Mouse (Mus musculus) heart, embryonic 12.5 days (tissue): ENCODE results near the gene Cep97. TPM values are rescaled to one million over a fixed set of nuclear protein-coding genes. Genes with fewer than 3 reads are reported as not detected.
A peak's percentile ranks its signal among the peaks of the same experiment; 100 is the strongest.
"Not testable (repeated sequence)": the region's sequence is repeated elsewhere in the genome, so short reads cannot be mapped to it uniquely, and the experiment has no call there.

Experiments
- ATAC-seq: fragments of 200-750 bp; cut with Nextera tagmentation; 2 replicates; pipeline ENCODE4 v1.8.0; 2017; ENCODE audit warnings: moderate TSS enrichment, moderate library complexity; ENCODE audit not compliant: insufficient number of reproducible peaks, low FRiP score
- H3K27ac ChIP-seq: fragments of 300-500 bp; sonication (generic); 2 replicates; pipeline ENCODE4 v1.5.1; 2016; ENCODE audit warnings: mild to moderate bottlenecking, moderate library complexity; ENCODE audit not compliant: poor library complexity, severe bottlenecking
- H3K27me3 ChIP-seq: fragments of 300-500 bp; sonication (generic); replicated peaks from 2 replicates; pipeline ENCODE4 v1.6.1; 2016; ENCODE audit warnings: mild to moderate bottlenecking, moderate library complexity
- H3K36me3 ChIP-seq: fragments of 300-500 bp; sonication (generic); 2 replicates; pipeline ENCODE4 v1.6.1; 2016; ENCODE audit warnings: mild to moderate bottlenecking, moderate library complexity
- H3K4me1 ChIP-seq: fragments of 300-500 bp; sonication (generic); replicated peaks from 2 replicates; pipeline ENCODE4 v1.6.1; 2016; ENCODE audit warnings: mild to moderate bottlenecking
- H3K4me2 ChIP-seq: fragments of 300-500 bp; sonication (generic); 2 replicates; pipeline ENCODE4 v1.6.1; 2016; ENCODE audit warnings: mild to moderate bottlenecking, moderate library complexity
- H3K4me3 ChIP-seq: fragments of 300-500 bp; sonication (generic); 2 replicates; pipeline ENCODE4 v1.5.1; 2016; ENCODE audit warnings: mild to moderate bottlenecking
- H3K9ac ChIP-seq: fragments of 300-500 bp; sonication (generic); 2 replicates; pipeline ENCODE4 v1.6.1; 2016; ENCODE audit warnings: mild to moderate bottlenecking, moderate library complexity
- H3K9me3 ChIP-seq: fragments of 300-500 bp; sonication (generic); replicated peaks from 2 replicates; pipeline ENCODE4 v1.6.1; 2016; ENCODE audit warnings: mild to moderate bottlenecking, moderate library complexity
- WGBS: fragments of 180-500 bp; shearing (Covaris S2); methylation state at CpG from one replicate; pipeline ENCODE4 v1.1.7; 2016; 5-methylcytosine and 5-hydroxymethylcytosine counted together
- polyA plus RNA-seq: library from polyadenylated mRNA; unstranded; fragments of >200 nt; fragmentation: Nextera tagmentation; extraction: Ambion mirVana; gene quantifications from 2 replicates; pipeline ENCODE4 v1.2.1, GENCODE M21; 2016

Gene Cep97
- polyA plus RNA-seq, 1 experiment from 2014 or later: 9.9 TPM

GRCm38 (mm10) chr16:55887814-55888583 is 46.7 kb downstream of the Cep97 start:
- 60% methylated on average over 7 of the region's 7 CpGs for WGBS
- no peak overlapping the region for H3K9ac ChIP-seq
- no peak overlapping the region for H3K4me3 ChIP-seq
- H3K4me2 ChIP-seq: no peak overlapping the region
- no peaks in the 10 kb centered on the region for H3K9me3 ChIP-seq
- no peaks in the 10 kb centered on the region for H3K27me3 ChIP-seq
- no peak for ATAC-seq
- peaks cover 8% of the 10 kb centered on the region for H3K36me3 ChIP-seq
- H3K27ac ChIP-seq: no peak overlapping the region
- peaks cover 5% of the 10 kb centered on the region for H3K4me1 ChIP-seq

- Histone ChIP-seq H3K4me3 (no peak overlapping the region), H3K36me3 (no peaks in the 10 kb centered on the region; the same call in 1 of the 2 replicates), H3K9me3 (no peaks in the 10 kb centered on the region), H3K4me1 (peaks cover 5% of the 10 kb centered on the region), H3K9ac (no peak overlapping the region), H3K27me3 (no peaks in the 10 kb centered on the region), H3K4me2 (no peak overlapping the region), H3K27ac (no peak overlapping the region)
- ATAC-seq: no peak
- WGBS: 85% methylated on average over 11 of the region's 11 CpGs
These were observed 50.4 kb downstream of the Cep97 start for GRCm38 (mm10) chr16:55884246-55884645.

- Histone ChIP-seq H3K4me2 (no peak overlapping the region), H3K4me3 (no peak overlapping the region), H3K4me1 (peaks cover 9% of the 10 kb centered on the region; the same call in 1 of the 2 replicates), H3K27me3 (no peaks in the 10 kb centered on the region), H3K36me3 (no peaks in the 10 kb centered on the region), H3K9me3 (no peaks in the 10 kb centered on the region), H3K27ac (no peak overlapping the region; the same call in 1 of the 2 replicates), H3K9ac (no peak overlapping the region)
- ATAC-seq: peak; percentile 64
- WGBS: 39% methylated on average over 6 of the region's 6 CpGs
These were observed 58.6 kb downstream of the Cep97 start for GRCm38 (mm10) chr16:55876025-55876424.

- Histone ChIP-seq H3K9me3 (no peaks in the 10 kb centered on the region), H3K4me1 (no peaks in the 10 kb centered on the region), H3K27ac (no peak overlapping the region), H3K4me2 (no peak overlapping the region), H3K9ac (no peak overlapping the region), H3K36me3 (peaks cover 8% of the 10 kb centered on the region), H3K27me3 (no peaks in the 10 kb centered on the region), H3K4me3 (no peak overlapping the region)
- no peak for ATAC-seq
- WGBS: 58% methylated on average over 4 of the region's 4 CpGs
These were observed 70.8 kb downstream of the Cep97 start for GRCm38 (mm10) chr16:55863832-55864231.

GRCm38 (mm10) chr16:55863149-55863815 is 71.4 kb downstream of the Cep97 start:
- Histone ChIP-seq H3K36me3 (peaks cover 8% of the 10 kb centered on the region), H3K9ac (no peak overlapping the region), H3K9me3 (no peaks in the 10 kb centered on the region), H3K4me3 (no peak overlapping the region), H3K4me1 (no peaks in the 10 kb centered on the region), H3K4me2 (no peak overlapping the region), H3K27ac (no peak overlapping the region), H3K27me3 (no peaks in the 10 kb centered on the region)
- no peak for ATAC-seq
- WGBS: 27% methylated on average over 7 of the region's 7 CpGs

GRCm38 (mm10) chr16:55861104-55861503 is 73.6 kb downstream of the Cep97 start:
- H3K27ac ChIP-seq: no peak overlapping the region
- no peak overlapping the region for H3K4me3 ChIP-seq
- no peaks in the 10 kb centered on the region for H3K4me1 ChIP-seq
- no peaks in the 10 kb centered on the region for H3K27me3 ChIP-seq
- no peaks in the 10 kb centered on the region; the same call in 1 of the 2 replicates for H3K9me3 ChIP-seq
- WGBS: 67% methylated on average over 3 of the region's 3 CpGs
- H3K36me3 ChIP-seq: peaks cover 10% of the 10 kb centered on the region
- ATAC-seq: no peak
- H3K9ac ChIP-seq: no peak overlapping the region
- H3K4me2 ChIP-seq: no peak overlapping the region

GRCm38 (mm10) chr16:55859421-55859820 is 75.2 kb downstream of the Cep97 start:
- not testable (repeated sequence) for H3K4me1 ChIP-seq, H3K4me2 ChIP-seq, H3K27me3 ChIP-seq, H3K27ac ChIP-seq, ATAC-seq, H3K36me3 ChIP-seq, H3K4me3 ChIP-seq, H3K9me3 ChIP-seq, H3K9ac ChIP-seq
- WGBS: 88% methylated on average over 4 of the region's 4 CpGs

- Histone ChIP-seq H3K27ac (no peak overlapping the region), H3K27me3 (no peaks in the 10 kb centered on the region), H3K9ac (no peak overlapping the region), H3K9me3 (no peaks in the 10 kb centered on the region; the same call in 1 of the 2 replicates), H3K4me3 (no peak overlapping the region), H3K4me2 (no peak overlapping the region), H3K36me3 (peaks cover 4% of the 10 kb centered on the region; the same call in 1 of the 2 replicates), H3K4me1 (no peaks in the 10 kb centered on the region)
- WGBS: 64% methylated on average over 6 of the region's 6 CpGs
- ATAC-seq: no peak
These were observed 76.2 kb downstream of the Cep97 start for GRCm38 (mm10) chr16:55858465-55858864.

GRCm38 (mm10) chr16:55852943-55853727 is 81.5 kb downstream of the Cep97 start:
- Histone ChIP-seq H3K9me3 (no peaks in the 10 kb centered on the region; the same call in 1 of the 2 replicates), H3K4me1 (no peaks in the 10 kb centered on the region), H3K27me3 (no peaks in the 10 kb centered on the region), H3K4me2 (no peak overlapping the region), H3K4me3 (no peak overlapping the region), H3K9ac (no peak overlapping the region), H3K36me3 (peaks cover 4% of the 10 kb centered on the region; the same call in 1 of the 2 replicates), H3K27ac (no peak overlapping the region)
- ATAC-seq: no peak
- 52% methylated on average over 19 of the region's 19 CpGs for WGBS

GRCm38 (mm10) chr16:55852515-55852914 is 82.1 kb downstream of the Cep97 start:
- H3K9ac ChIP-seq: no peak overlapping the region
- H3K4me2 ChIP-seq: no peak overlapping the region
- WGBS: 58% methylated on average over 4 of the region's 4 CpGs
- H3K9me3 ChIP-seq: no peaks in the 10 kb centered on the region; the same call in 1 of the 2 replicates
- no peak overlapping the region for H3K27ac ChIP-seq
- H3K4me1 ChIP-seq: no peaks in the 10 kb centered on the region
- H3K4me3 ChIP-seq: no peak overlapping the region
- no peaks in the 10 kb centered on the region for H3K27me3 ChIP-seq
- H3K36me3 ChIP-seq: peaks cover 4% of the 10 kb centered on the region; the same call in 1 of the 2 replicates
- ATAC-seq: no peak

GRCm38 (mm10) chr16:55850485-55850884 is 84.2 kb downstream of the Cep97 start:
- Histone ChIP-seq H3K4me2 (no peak overlapping the region), H3K9ac (no peak overlapping the region), H3K4me3 (no peak overlapping the region), H3K4me1 (no peaks in the 10 kb centered on the region), H3K27me3 (no peaks in the 10 kb centered on the region), H3K36me3 (no peaks in the 10 kb centered on the region), H3K27ac (no peak overlapping the region), H3K9me3 (no peaks in the 10 kb centered on the region)
- no peak for ATAC-seq
- 85% methylated on average over 3 of the region's 3 CpGs for WGBS
